ENCODE assay signal across 25 mouse cellular contexts in the genomic region with DNA sequence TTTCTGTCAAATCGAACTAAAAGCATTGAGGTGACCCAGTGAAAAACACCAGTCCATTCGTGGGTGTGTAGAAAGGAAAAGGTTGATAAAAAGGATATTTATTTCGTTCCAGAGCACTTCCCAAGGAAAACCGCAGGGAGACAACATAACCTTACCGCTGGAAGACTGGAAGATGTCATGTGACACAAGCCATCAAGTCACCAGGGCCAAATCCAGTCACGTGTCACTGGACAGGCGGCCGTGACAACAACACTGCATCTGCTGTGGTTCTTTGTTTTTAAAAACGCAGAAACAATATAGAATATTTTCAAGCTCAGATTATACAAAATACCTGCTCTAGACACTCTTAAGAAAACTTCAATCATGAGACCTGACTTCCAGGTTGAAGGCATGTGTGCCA. TPM values are rescaled to one million over a fixed set of nuclear protein-coding genes. Genes with fewer than 3 reads are reported as not detected.
DNase-seq lines count a peak whose midpoint lies in the region; ATAC-seq and TF ChIP-seq lines count a peak whose summit lies in the region.
"Had no signal": no experiment of that assay in that cellular context is flagged by ENCODE, and none has a peak within 500 bp of the region (broad histone marks: within the 10 kb centered on the region; RNA-seq: fewer than 3 reads in every experiment).

No protein-coding gene starts in this region.

- H3K36me3 ChIP-seq in heart, adult 2 months (ENCODE audit: control insufficient read depth, insufficient read depth, low read length), result no peaks in the 10 kb centered on the region
- H3K36me3 ChIP-seq in myocyte (ENCODE audit: control insufficient read depth, insufficient read depth), result no peaks in the 10 kb centered on the region
- no peaks in the 10 kb centered on the region for H3K36me3 ChIP-seq in midbrain, embryonic 11.5 days (ENCODE audit: control insufficient read depth, insufficient read depth, low read length)
- H3K36me3 ChIP-seq: forebrain, embryonic 10.5 days; G1E; heart, embryonic 13.5 days; hindbrain, embryonic 13.5 days; intestine, embryonic 15.5 days had no signal

- intact Hi-C loops in heart, adult 2 months (cut with DNase I), result no loop called here
- intact Hi-C loops in heart, postnatal 36 days (cut with DNase I), result no loop called here

- H3ac ChIP-seq in myocyte (ENCODE audit: control insufficient read depth, insufficient read length), result no peak overlapping the region

- H3K27me3 ChIP-seq in heart, adult 2 months (ENCODE audit: control insufficient read depth, insufficient read depth, low read length), result no peaks in the 10 kb centered on the region
- H3K27me3 ChIP-seq in myocyte (ENCODE audit: control insufficient read depth, insufficient read depth, insufficient read length), result no peaks in the 10 kb centered on the region
- no peaks in the 10 kb centered on the region for H3K27me3 ChIP-seq in midbrain, embryonic 11.5 days (ENCODE audit: control insufficient read depth, insufficient read depth, low read length)
- H3K27me3 ChIP-seq: forebrain, embryonic 13.5 days; hindbrain, embryonic 13.5 days; intestine, embryonic 15.5 days; Patski had no signal

- no peaks in the 10 kb centered on the region for H3K79me2 ChIP-seq in heart, adult 2 months (replicated peaks; ENCODE audit: control insufficient read depth, insufficient read depth, low read length)
- no peaks in the 10 kb centered on the region for H3K79me2 ChIP-seq in myocyte (ENCODE audit: control insufficient read depth, insufficient read depth)

- no peak overlapping the region for H3K4me3 ChIP-seq in heart, adult 2 months
- no peak overlapping the region for H3K4me3 ChIP-seq in myocyte
- H3K4me3 ChIP-seq in midbrain, embryonic 11.5 days (ENCODE audit: low read depth, low read length), result no peak overlapping the region
- H3K4me3 ChIP-seq: forebrain, embryonic 10.5 days; forebrain, embryonic 13.5 days; heart, embryonic 13.5 days; hindbrain, embryonic 13.5 days; intestine, embryonic 15.5 days had no signal

- no peak overlapping the region for H3K27ac ChIP-seq in heart, adult 2 months
- H3K27ac ChIP-seq in midbrain, embryonic 11.5 days (ENCODE audit: low read depth, low read length), result no peak overlapping the region
- H3K27ac ChIP-seq: heart, embryonic 13.5 days; hindbrain, embryonic 13.5 days; intestine, embryonic 15.5 days had no signal

- no peak overlapping the region for H3K4me2 ChIP-seq in myocyte (ENCODE audit: low read depth)
- H3K4me2 ChIP-seq in midbrain, embryonic 11.5 days, result no peak overlapping the region
- H3K4me2 ChIP-seq: forebrain, embryonic 13.5 days; heart, embryonic 13.5 days; hindbrain, embryonic 13.5 days; intestine, embryonic 15.5 days had no signal

- ATAC-seq in midbrain, embryonic 11.5 days (ENCODE audit: low FRiP score), result no peak
- ATAC-seq: CD4-positive, CD25-positive, alpha-beta regulatory T cell, adult 4 months; hindbrain, embryonic 16.5 days; intestine, embryonic 15.5 days; Patski had no signal

- WGBS in heart, adult 2 months, result 61% methylated on average over 9 of the region's 9 CpGs
- 89% methylated on average over 9 of the region's 9 CpGs for WGBS in midbrain, embryonic 11.5 days

- H3K4me1 ChIP-seq in heart, adult 2 months (ENCODE audit: control insufficient read depth, insufficient read depth, low read length), result no peaks in the 10 kb centered on the region
- no peaks in the 10 kb centered on the region for H3K4me1 ChIP-seq in midbrain, embryonic 11.5 days (ENCODE audit: control insufficient read depth, insufficient read depth, low read length)
- H3K4me1 ChIP-seq: heart, embryonic 13.5 days; hindbrain, embryonic 13.5 days; intestine, embryonic 15.5 days had no signal

- TF ChIP-seq POLR2A in heart, adult 2 months (IDR thresholded peaks at IDR 0.05; ENCODE audit: insufficient read depth, low read depth, low read length), result no peak
- TF ChIP-seq POLR2A in myocyte (IDR thresholded peaks at IDR 0.05; ENCODE audit: insufficient read length, low read depth), result no peak

- TF ChIP-seq CTCF in heart, adult 2 months (IDR thresholded peaks at IDR 0.05), result peak; percentile 29

- H3K9me3 ChIP-seq in midbrain, embryonic 11.5 days (ENCODE audit: control insufficient read depth, low read length), result no peaks in the 10 kb centered on the region
- H3K9me3 ChIP-seq: forebrain, embryonic 10.5 days; forebrain, embryonic 13.5 days; G1E; heart, embryonic 13.5 days; hindbrain, embryonic 13.5 days; intestine, embryonic 15.5 days had no signal

- TF ChIP-seq EP300 in heart, adult 2 months (IDR thresholded peaks at IDR 0.05; ENCODE audit: insufficient read depth, low read depth, low read length), result no peak

- no peak for DNase-seq in heart, adult 2 months
- DNase-seq in heart, postnatal 36 days, result no peak
- DNase-seq in ZHBTc4 (ENCODE audit: low read depth, low spot score), result peak; percentile 31
- DNase-seq in cerebellum, postnatal 25 days, result no peak
- DNase-seq in midbrain, embryonic 11.5 days (ENCODE audit: low spot score, missing footprints), result no peak
- DNase-seq: adrenal gland, adult 8-10 months; adrenal gland, postnatal 25 days; B cell, adult 2 months; cerebellum, adult 11-12 months; cerebellum, adult 8-10 months; cerebellum, postnatal 10 days; gastrocnemius, postnatal 10 days; gastrocnemius, postnatal 36 days; heart, postnatal 14 days; kidney, adult 11 months had no signal

- H3K9ac ChIP-seq in heart, adult 2 months (ENCODE audit: low read depth, low read length), result no peak overlapping the region
- H3K9ac ChIP-seq in midbrain, embryonic 11.5 days (ENCODE audit: low read length), result no peak overlapping the region
- H3K9ac ChIP-seq: forebrain, embryonic 13.5 days; heart, embryonic 13.5 days; hindbrain, embryonic 13.5 days; intestine, embryonic 15.5 days had no signal

TF ChIP-seq in myocyte, 11 proteins besides CTCF, POLR2A, EP300 and RAD21:
- TF ChIP-seq CEBPB (IDR thresholded peaks at IDR 0.05; ENCODE audit: insufficient read depth, poor library complexity, severe bottlenecking) (no peak), POLR2AphosphoS2 (IDR thresholded peaks at IDR 0.05; ENCODE audit: insufficient read length, low read depth) (no peak), TCF12 (IDR thresholded peaks at IDR 0.05; ENCODE audit: insufficient read depth, poor library complexity, severe bottlenecking) (no peak), USF1 (IDR thresholded peaks at IDR 0.05; ENCODE audit: low read depth) (peak; percentile 64)

RNA-seq across cellular contexts. Expression of a gene that starts 15.0 kb away (rescaled TPM):
- total RNA-seq in heart, adult 2 months (2021), result 1 to 10 TPM; 4.8 to 4.9 TPM
- 3.1 and 4.2 TPM in 2 replicates for polyA plus RNA-seq in heart, adult 2 months (2012; rRNA removed)
- 1 to 10 TPM; 5.7 to 6.5 TPM for total RNA-seq in heart, postnatal 36 days (2021)
- polyA plus RNA-seq in myocyte (2012; fragmentation: generic; extraction: Trizol), result 4.2 TPM
- polyA plus RNA-seq in midbrain, embryonic 11.5 days (2014; fragmentation: Nextera tagmentation; extraction: Ambion mirVana), result 18.0 and 18.5 TPM in 2 replicates
